Mouse (Mus musculus): ENCODE data around the gene Olfr608.
"Not testable (repeated sequence)": the region's sequence is repeated elsewhere in the genome, so short reads cannot be mapped to it uniquely, and the experiment has no call there.

Gene Olfr608

DNA sequence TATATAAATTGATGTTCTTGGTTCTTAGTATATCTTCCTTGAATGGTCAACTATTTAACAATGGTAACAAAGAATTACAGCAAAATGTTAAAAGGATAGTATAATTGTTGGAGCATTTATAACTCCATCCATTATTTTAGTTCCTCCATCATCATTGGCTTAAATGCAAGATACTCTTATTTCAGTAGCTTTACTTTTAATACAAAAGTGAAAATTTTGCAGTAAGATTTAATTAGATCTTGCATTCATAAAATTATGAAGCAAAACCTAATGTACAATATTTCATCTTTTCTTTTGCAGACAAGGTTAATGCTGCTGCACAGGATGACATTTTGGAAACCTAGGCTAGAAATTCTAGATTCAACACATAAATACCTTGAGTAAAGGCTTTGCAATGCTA lies at the start of gene Olfr608:
TSS of gene Olfr608 (plus strand) at position 301 of the 400 bp plus-strand sequence.
- DNase-seq: no peak

DNA sequence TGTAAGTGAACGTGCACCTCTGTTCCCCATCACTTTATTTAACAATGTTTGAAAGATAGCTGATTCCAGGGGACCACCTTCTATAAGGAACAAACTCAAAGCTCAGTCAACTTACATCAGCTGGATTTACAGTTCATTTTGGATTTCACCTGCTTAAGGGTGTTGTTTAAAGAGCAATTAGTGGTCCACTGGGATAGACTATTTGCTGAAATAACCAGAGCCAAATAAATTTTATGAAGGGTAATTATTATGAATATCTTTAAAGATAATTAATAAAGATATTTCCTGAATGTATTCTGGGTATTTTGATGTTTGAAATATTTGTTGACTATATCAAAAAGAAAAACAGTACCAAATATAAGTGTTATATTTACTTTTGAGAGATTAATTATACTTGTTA lies 24.3 kb upstream of the Olfr608 start, which contains the start of gene Olfr605:
TSS of gene Olfr605 (minus strand) at position 101 of the 400 bp plus-strand sequence.
- DNase-seq: no peak

DNA sequence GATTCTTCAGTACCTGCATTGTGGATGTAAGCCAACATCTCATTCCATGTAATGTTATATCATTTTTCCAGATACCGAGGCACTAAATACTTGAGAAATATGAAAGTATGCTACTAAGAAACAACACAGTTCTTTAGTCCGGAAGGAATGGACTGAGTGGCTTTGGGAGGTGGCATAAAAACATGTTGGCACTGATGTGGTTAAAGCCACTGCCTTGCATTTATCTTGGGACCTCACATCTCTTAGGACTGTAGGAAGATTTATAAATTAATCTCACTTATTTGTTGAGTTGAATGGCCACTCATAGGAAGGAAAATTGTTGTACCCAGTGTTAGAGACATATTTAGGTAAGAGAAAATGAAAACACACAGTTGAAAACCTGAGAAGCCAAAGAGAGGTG lies 20.9 kb upstream of the Olfr608 start, which contains the start of gene Olfr606:
TSS of gene Olfr606 (plus strand) at position 301 of the 400 bp plus-strand sequence.
- DNase-seq: no peak

DNA sequence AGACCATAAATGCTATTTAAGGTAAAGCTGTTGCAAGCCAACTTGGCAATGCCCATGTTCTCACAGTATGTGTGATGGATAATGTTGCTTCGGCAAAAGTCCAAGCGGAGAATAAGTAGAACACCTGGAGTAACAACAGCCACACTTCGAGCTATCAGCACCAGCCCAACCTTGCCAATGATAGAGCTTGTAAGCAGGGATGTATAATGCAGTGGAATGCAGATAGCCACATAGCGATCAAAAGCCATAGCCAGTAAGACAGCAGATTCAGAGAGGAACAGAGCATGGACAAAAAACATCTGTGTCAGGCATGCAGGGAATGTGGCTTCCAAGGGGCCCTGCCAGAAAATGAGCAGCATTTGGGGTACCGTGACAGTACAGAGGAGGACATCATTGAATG lies 9.1 kb upstream of the Olfr608 start:
- no peak for DNase-seq

DNA sequence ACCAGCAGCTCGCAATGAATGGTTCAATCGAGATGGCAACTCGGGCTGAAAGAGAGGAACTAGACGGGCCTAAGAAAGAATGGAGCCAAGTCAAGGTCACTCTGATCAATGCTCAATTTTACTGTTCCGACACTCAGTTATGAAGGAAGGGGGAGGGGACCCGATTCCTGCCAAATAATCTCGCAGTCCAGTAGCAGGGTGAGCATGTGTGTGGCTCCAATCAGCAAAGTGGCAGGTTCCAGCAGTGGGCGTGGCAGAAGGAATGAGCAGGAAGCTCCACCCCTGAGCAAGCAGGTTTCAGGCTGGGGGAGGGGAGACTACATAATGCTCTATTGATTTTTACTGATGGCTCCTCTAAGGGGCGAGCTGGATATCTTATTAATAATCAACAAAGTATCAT lies 7.4 kb downstream of the Olfr608 start:
- not testable (repeated sequence) for DNase-seq

DNA sequence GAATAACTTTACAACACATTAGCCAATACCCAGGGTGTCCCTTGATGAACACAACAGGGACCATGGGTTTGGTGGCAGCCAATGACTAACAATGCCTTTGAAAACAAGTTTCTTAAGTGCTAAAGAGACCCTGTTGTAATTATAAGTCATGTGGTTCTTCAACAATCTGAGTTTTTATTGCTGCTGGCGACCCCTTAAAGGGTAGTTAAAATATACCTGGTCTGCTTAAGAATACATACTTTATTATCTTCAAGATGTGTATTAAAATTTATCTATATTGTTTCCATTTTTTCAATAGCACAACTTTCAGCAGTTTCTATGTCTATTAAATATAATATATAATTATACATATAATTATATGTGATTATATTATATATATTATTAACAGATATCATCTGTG lies 28.3 kb downstream of the Olfr608 start, which contains the start of gene Olfr609:
TSS of gene Olfr609 (minus strand) at position 101 of the 400 bp plus-strand sequence.
- no peak for DNase-seq

DNA sequence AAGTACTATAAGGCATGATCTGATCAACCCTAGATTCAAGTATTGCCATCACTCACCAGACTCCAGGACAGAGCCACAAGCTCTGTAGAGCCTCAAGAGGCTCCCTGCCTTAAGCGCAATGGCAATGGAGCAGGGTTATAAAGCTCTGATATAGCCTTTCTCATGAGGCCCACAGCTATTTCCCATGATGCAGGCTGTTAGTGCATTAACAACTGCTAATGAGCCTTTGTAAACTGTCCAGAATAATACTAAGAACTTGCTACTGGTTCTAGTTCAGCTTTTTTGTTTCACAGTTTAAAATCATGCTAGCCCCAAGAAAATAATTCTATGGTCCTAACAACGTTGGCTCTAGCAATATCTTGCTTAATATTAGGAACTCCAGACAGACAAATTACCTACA lies 42.3 kb downstream of the Olfr608 start, which contains the start of gene Olfr610:
TSS of gene Olfr610 (minus strand) at position 101 of the 400 bp plus-strand sequence.
- DNase-seq: no peak

DNA sequence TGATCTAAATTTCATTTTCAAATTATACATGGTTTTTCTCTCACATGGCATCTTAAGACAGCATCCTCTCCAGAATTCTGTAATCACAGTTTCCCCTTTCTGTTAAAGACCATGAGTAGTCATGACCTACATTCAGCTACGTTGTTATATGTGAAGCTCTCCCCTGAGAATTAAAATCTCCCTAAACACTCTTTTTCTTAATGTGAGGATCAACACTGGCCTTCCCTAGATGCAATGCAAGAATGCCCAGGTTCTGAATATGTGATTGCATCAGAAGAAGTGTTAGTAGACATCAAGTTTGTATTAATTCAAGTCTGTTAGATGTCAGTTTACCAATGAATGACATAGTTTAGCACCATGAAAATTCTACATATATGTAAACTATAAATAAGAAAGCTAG lies 51.1 kb downstream of the Olfr608 start, which contains the start of gene Olfr611:
TSS of gene Olfr611 (minus strand) at position 101 of the 400 bp plus-strand sequence.
- not testable (repeated sequence) for DNase-seq

All from lung, postnatal 10 days (tissue).